Mouse (Mus musculus) heart, postnatal 10 days (tissue): Measurements from ENCODE around the gene Tmbim6. TPM values are rescaled to one million over a fixed set of nuclear protein-coding genes. Genes with fewer than 3 reads are reported as not detected.
"Not testable (repeated sequence)": the region's sequence is repeated elsewhere in the genome, so short reads cannot be mapped to it uniquely, and the experiment has no call there.

ENCODE experiments used
- DNase-seq, 2 experiments: peaks; one replicate each; pipeline ENCODE4 v3.0.0; 2021
- intact Hi-C: fragments of 180-260 bp; cut with DNase I; formaldehyde crosslinking; loops from one replicate; pipeline ENCODE4 v1.15.1; 2025
- total RNA-seq, 2 experiments: library from RNA; stranded (reverse); gene quantifications; 2 replicates each; pipeline ENCODE4 v1.2.3; 2021

Gene Tmbim6
- total RNA-seq, 2 experiments from 2014 or later = 225 to 229 TPM

GRCm38 (mm10) chr15:99445567-99445966 lies 52.9 kb downstream of the Tmbim6 start:
- intact Hi-C loops = no loop called here
- no peak for DNase-seq

GRCm38 (mm10) chr15:99446136-99446535 lies 53.5 kb downstream of the Tmbim6 start:
- DNase-seq, intact Hi-C loops: not testable (repeated sequence)

- DNase-seq = peak; percentile 76 to 82
Observed at GRCm38 (mm10) chr15:99449131-99449750, 56.6 kb downstream of the Tmbim6 start.

GRCm38 (mm10) chr15:99449751-99450280 lies 57.1 kb downstream of the Tmbim6 start:
- peak in 1 of 2 experiments; percentile 53 for DNase-seq
- intact Hi-C loops = no loop called here

More at GRCm38 (mm10) chr15:99449131-99449750, 56.6 kb downstream of the Tmbim6 start:
- intact Hi-C loops = no loop called here

GRCm38 (mm10) chr15:99453153-99453900 lies 60.6 kb downstream of the Tmbim6 start:
- intact Hi-C loops = no loop called here
- DNase-seq = peak in 1 of 2 experiments; percentile 28

- intact Hi-C loops = no loop called here
- no peak for DNase-seq
Observed at GRCm38 (mm10) chr15:99454585-99455279, 62.0 kb downstream of the Tmbim6 start.

- no peak for DNase-seq
- intact Hi-C loops = no loop called here
Observed at GRCm38 (mm10) chr15:99455415-99455814, 62.7 kb downstream of the Tmbim6 start.

GRCm38 (mm10) chr15:99456338-99456962 lies 63.8 kb downstream of the Tmbim6 start:
- peak in 1 of 2 experiments; percentile 50 for DNase-seq
- intact Hi-C loops = loop anchor here (2.0 kb wide), 1 partner anchor 36 kb away; no protein-coding TSS in a partner anchor

DNA sequence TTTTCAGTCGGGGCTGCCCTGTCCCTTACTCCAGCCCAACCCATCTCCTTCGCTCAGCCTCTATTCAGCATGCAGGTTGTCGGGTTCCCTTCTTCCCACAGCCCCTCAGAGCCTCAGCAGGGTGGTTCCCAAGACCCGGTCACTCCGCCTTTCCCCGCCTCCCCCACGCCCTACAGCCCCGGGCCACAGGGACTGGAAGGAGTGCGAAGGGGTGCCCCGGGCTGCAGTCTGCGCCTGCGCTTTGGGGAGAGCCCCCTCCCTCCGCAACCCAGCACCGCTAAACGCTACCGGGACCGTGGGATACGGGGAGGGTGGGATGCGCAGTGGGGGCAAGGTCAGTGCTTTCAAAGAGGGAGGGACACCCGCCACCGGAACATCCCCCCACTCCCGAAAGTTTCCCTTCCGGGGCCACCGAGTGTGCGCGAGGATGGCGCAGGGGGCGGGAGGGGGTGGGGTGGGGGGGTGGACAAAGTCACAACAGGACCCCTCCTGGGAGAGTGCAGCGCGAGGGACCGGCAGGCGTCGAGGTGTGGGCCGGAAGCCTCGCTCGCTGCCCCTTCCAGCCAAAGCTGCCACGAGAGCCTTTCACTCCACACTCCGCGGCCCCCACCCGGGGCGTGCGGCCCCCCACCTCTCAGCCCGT lies 64.4 kb downstream of the Tmbim6 start:
- DNase-seq = peak; percentile 79
- intact Hi-C loops = loop anchor here (2.0 kb wide), 1 partner anchor 36 kb away; no protein-coding TSS in a partner anchor

DNA sequence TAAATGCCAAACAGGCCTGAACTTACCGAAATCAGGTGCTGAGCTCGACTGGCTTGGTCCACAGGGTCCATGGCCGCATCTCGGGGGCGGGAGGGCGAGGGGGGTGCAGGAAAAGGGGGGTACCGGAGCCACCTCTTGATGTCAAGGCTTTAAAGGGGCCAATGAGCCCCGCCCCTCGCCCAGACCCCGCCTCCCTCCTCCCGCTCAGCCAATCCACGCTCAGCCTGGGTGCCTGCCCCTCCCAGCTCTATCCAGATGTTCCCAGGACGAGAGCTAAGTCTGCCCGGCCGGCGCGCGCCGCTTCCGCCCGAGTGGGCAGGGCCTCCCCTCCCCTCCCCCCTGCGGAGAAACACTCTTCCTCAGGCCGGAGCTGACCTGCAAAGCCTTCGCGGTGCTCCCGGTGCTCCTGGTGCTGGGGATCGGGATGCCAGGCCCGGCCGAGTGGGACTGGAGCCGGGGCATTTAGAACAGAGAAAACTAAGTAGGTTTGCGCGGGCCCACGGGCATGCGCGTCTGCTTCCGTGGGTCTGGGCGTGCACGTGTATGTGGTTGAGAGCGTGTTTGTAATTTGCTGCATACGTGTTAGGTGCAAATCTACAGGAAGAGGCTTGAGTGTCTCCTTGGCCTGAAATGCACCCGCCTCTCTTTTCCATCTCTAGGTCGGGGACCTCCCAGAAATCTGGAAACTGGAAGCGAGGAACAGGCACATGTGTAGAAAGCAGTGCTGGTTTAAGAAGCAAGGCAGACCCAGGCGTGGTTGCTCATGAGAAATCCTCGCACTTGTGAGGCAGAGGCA lies 65.1 kb downstream of the Tmbim6 start, which contains the start of gene Nckap5l:
Gene Nckap5l, minus strand, starts transcription at position 143 of the 796 bp plus-strand sequence.
- intact Hi-C loops = loop anchor here (2.0 kb wide), 1 partner anchor 37 kb away; no protein-coding TSS in a partner anchor
- DNase-seq = peak; percentile 95

Other genes with a start within 250 kb of the Tmbim6 start
- gene Kcnh3, start 168.0 kb upstream of the Tmbim6 start, total RNA-seq = 1 to 10 TPM in 1 of 2 experiments, under 1 TPM in 1; 0.57 to 1.3 TPM
- 10 to 100 TPM; 73.3 to 75.3 TPM for gene Mcrs1, start 140.9 kb upstream of the Tmbim6 start, total RNA-seq
- 10 to 100 TPM; 30.5 to 38.7 TPM for gene Prpf40b, start 97.8 kb upstream of the Tmbim6 start, total RNA-seq
- under 1 TPM; 0.14 to 0.15 TPM for gene Fam186b, start 97.0 kb upstream of the Tmbim6 start, total RNA-seq
- 10 to 100 TPM; 40.3 to 43.0 TPM for gene Fmnl3, start 22.4 kb upstream of the Tmbim6 start, total RNA-seq
- 10 to 100 TPM; 17.4 to 25.5 TPM for gene Nckap5l, start 64.9 kb downstream of the Tmbim6 start, total RNA-seq
- gene Bcdin3d, start 81.8 kb downstream of the Tmbim6 start, total RNA-seq = 1 to 10 TPM; 3.9 to 7.3 TPM
- under 1 TPM; 0.10 to 0.32 TPM for gene Faim2, start 135.3 kb downstream of the Tmbim6 start, total RNA-seq
- not detected for gene Aqp2, start 186.2 kb downstream of the Tmbim6 start, total RNA-seq
- under 1 TPM; 0.38 to 0.74 TPM for gene Aqp5, start 197.9 kb downstream of the Tmbim6 start, total RNA-seq
- gene Aqp6, start 208.5 kb downstream of the Tmbim6 start, total RNA-seq = not detected